Mouse (Mus musculus) MEL (cell line): ENCODE data around the gene 2700049A03Rik. TPM values are rescaled to one million over a fixed set of nuclear protein-coding genes. Genes with fewer than 3 reads are reported as not detected.

Source experiments
- DNase-seq: peaks from one replicate; pipeline ENCODE4 v3.0.0; 2011; ENCODE audit warnings: low read depth, low spot score
- H3K27ac ChIP-seq: 2 replicates; pipeline ENCODE4 v1.5.1; 2012; ENCODE audit warnings: low read depth, mild to moderate bottlenecking, control low read depth, low read length, moderate library complexity; ENCODE audit not compliant: control insufficient read depth
- H3K27me3 ChIP-seq, 2 experiments: fragments of 150-350 bp in 1 of 2; sonication (generic) in 1 of 2; 2 replicates each; pipeline ENCODE4 v1.6.1; 2012; ENCODE audit warnings: low read length in 2 of 2, mild to moderate bottlenecking in 2 of 2, improper control_type of control experiment in 1 of 2, moderate library complexity in 1 of 2; ENCODE audit not compliant: insufficient read depth in 2 of 2, control insufficient read depth in 1 of 2
- H3K36me3 ChIP-seq, 2 experiments: 2 replicates each; pipeline ENCODE4 v1.6.1; 2012 to 2014; ENCODE audit warnings: low read length in 2 of 2, improper control_type of control experiment in 1 of 2, inconsistent platforms in 1 of 2, mild to moderate bottlenecking in 1 of 2; ENCODE audit not compliant: insufficient read depth in 2 of 2, control insufficient read depth in 1 of 2
- H3K4me1 ChIP-seq, 2 experiments: fragments of 150-350 bp in 1 of 2; sonication (generic) in 1 of 2; 2 replicates each; pipeline ENCODE4 v1.6.1; 2012; ENCODE audit warnings: low read length in 2 of 2, improper control_type of control experiment in 1 of 2, mild to moderate bottlenecking in 1 of 2; ENCODE audit not compliant: insufficient read depth in 2 of 2, control insufficient read depth in 1 of 2
- H3K4me3 ChIP-seq, 2 experiments: fragments of 150-350 bp in 1 of 2; sonication (generic) in 1 of 2; 2 replicates each; pipeline ENCODE4 v1.5.1; 2012; ENCODE audit warnings: low read depth in 2 of 2, low read length in 2 of 2, mild to moderate bottlenecking in 2 of 2, moderate library complexity in 2 of 2, control low read depth in 1 of 2, improper control_type of control experiment in 1 of 2; ENCODE audit not compliant: control insufficient read depth in 1 of 2, insufficient read depth in 1 of 2
- H3K79me2 ChIP-seq: 2 replicates; pipeline ENCODE4 v1.6.1; 2012; ENCODE audit warnings: mild to moderate bottlenecking, low read length, moderate library complexity; ENCODE audit not compliant: control insufficient read depth, poor library complexity, insufficient read depth
- H3K9ac ChIP-seq: 2 replicates; pipeline ENCODE4 v1.6.1; 2012; ENCODE audit warnings: low read depth, mild to moderate bottlenecking, control low read depth, low read length, moderate library complexity; ENCODE audit not compliant: control insufficient read depth, poor library complexity, severe bottlenecking
- H3K9me3 ChIP-seq: fragments of 150-350 bp; sonication (generic); replicated peaks from 2 replicates; pipeline ENCODE4 v1.6.1; 2012; ENCODE audit warnings: mild to moderate bottlenecking, low read length, improper control_type of control experiment, moderate library complexity; ENCODE audit not compliant: insufficient read depth
- BHLHE40 ChIP-seq: IDR thresholded peaks from 2 replicates; pipeline ENCODE4 v1.6.1; 2012; ENCODE audit warnings: low read depth, mild to moderate bottlenecking, inconsistent platforms, low read length, improper control_type of control experiment, borderline replicate concordance
- CHD1 ChIP-seq: IDR thresholded peaks from 2 replicates; pipeline ENCODE4 v1.6.1; 2012; ENCODE audit warnings: low read depth, mild to moderate bottlenecking, inconsistent platforms, low read length, improper control_type of control experiment
- CTCF ChIP-seq, 3 experiments: IDR thresholded peaks in 2 of 3; conservative IDR thresholded peaks in 1 of 3; 2 replicates each; pipeline ENCODE4 v1.5.1; 2011 to 2012; ENCODE audit warnings: low read length in 3 of 3, low read depth in 2 of 3, mild to moderate bottlenecking in 2 of 3, improper control_type of control experiment in 1 of 3, inconsistent platforms in 1 of 3, mixed read lengths in 1 of 3, moderate library complexity in 1 of 3; ENCODE audit not compliant: control insufficient read depth in 1 of 3, insufficient read depth in 1 of 3, poor library complexity in 1 of 3, severe bottlenecking in 1 of 3
- E2F4 ChIP-seq: IDR thresholded peaks from 2 replicates; pipeline ENCODE4 v1.6.1; 2011; ENCODE audit warnings: low read depth, low read length, improper control_type of control experiment, borderline replicate concordance
- ELF1 ChIP-seq: IDR thresholded peaks from 2 replicates; pipeline ENCODE4 v1.6.1; 2014; ENCODE audit warnings: low read depth, mild to moderate bottlenecking, inconsistent platforms, low read length, improper control_type of control experiment, moderate library complexity
- EP300 ChIP-seq, 2 experiments: IDR thresholded peaks; 2 replicates each; pipeline ENCODE4 v1.6.1; 2011; ENCODE audit warnings: improper control_type of control experiment in 2 of 2, low read length in 2 of 2, low read depth in 1 of 2, mild to moderate bottlenecking in 1 of 2
- ETS1 ChIP-seq: IDR thresholded peaks from 2 replicates; pipeline ENCODE4 v1.6.1; 2012; ENCODE audit warnings: low read depth, mild to moderate bottlenecking, inconsistent platforms, low read length, improper control_type of control experiment, moderate library complexity
- GABPA ChIP-seq: IDR thresholded peaks from 2 replicates; pipeline ENCODE4 v1.6.1; 2012; ENCODE audit warnings: low read depth, mild to moderate bottlenecking, inconsistent platforms, low read length, improper control_type of control experiment, moderate library complexity
- GATA1 ChIP-seq: IDR thresholded peaks from 2 replicates; pipeline ENCODE4 v1.6.1; 2011; ENCODE audit warnings: low read depth, low read length, improper control_type of control experiment
- HCFC1 ChIP-seq: IDR thresholded peaks from 2 replicates; pipeline ENCODE4 v1.6.1; 2012; ENCODE audit warnings: low read depth, mild to moderate bottlenecking, inconsistent platforms, low read length, improper control_type of control experiment, moderate library complexity
- JUND ChIP-seq: IDR thresholded peaks from 2 replicates; pipeline ENCODE4 v1.6.1; 2011; ENCODE audit warnings: low read depth, mild to moderate bottlenecking, improper control_type of control experiment, low read length
- MAX ChIP-seq: IDR thresholded peaks from 2 replicates; pipeline ENCODE4 v1.6.1; 2011; ENCODE audit warnings: low read length, improper control_type of control experiment
- MAZ ChIP-seq: IDR thresholded peaks from 2 replicates; pipeline ENCODE4 v1.6.1; 2012; ENCODE audit warnings: low read depth, mild to moderate bottlenecking, inconsistent platforms, low read length, improper control_type of control experiment
- MEF2A ChIP-seq: IDR thresholded peaks from 2 replicates; pipeline ENCODE4 v1.6.1; 2014; ENCODE audit warnings: low read depth, mild to moderate bottlenecking, inconsistent platforms, low read length, improper control_type of control experiment; ENCODE audit not compliant: poor library complexity, insufficient replicate concordance, severe bottlenecking; ENCODE audit errors: extremely low read depth
- MXI1 ChIP-seq: IDR thresholded peaks from 2 replicates; pipeline ENCODE4 v1.6.1; 2011; ENCODE audit warnings: mild to moderate bottlenecking, low read depth, low read length, improper control_type of control experiment
- MYB ChIP-seq: IDR thresholded peaks from 2 replicates; pipeline ENCODE4 v1.6.1; 2011; ENCODE audit warnings: mild to moderate bottlenecking, low read depth, low read length, improper control_type of control experiment
- MYC ChIP-seq: IDR thresholded peaks from 2 replicates; pipeline ENCODE4 v1.6.1; 2011; ENCODE audit warnings: low read depth, mild to moderate bottlenecking, low read length, improper control_type of control experiment, moderate library complexity
- NELFE ChIP-seq: IDR thresholded peaks from 2 replicates; pipeline ENCODE4 v1.6.1; 2011; ENCODE audit warnings: low read depth, low read length, improper control_type of control experiment
- NRF1 ChIP-seq: IDR thresholded peaks from 2 replicates; pipeline ENCODE4 v1.6.1; 2014; ENCODE audit warnings: low read depth, mild to moderate bottlenecking, inconsistent platforms, low read length, improper control_type of control experiment, moderate library complexity; ENCODE audit not compliant: poor library complexity, insufficient read depth, severe bottlenecking
- POLR2A ChIP-seq, 2 experiments: IDR thresholded peaks; 2 replicates each; pipeline ENCODE4 v1.6.1; 2011 to 2012; ENCODE audit warnings: low read length in 2 of 2, mild to moderate bottlenecking in 2 of 2, control low read depth in 1 of 2, improper control_type of control experiment in 1 of 2, low read depth in 1 of 2, moderate library complexity in 1 of 2; ENCODE audit not compliant: control insufficient read depth in 1 of 2, insufficient read depth in 1 of 2, poor library complexity in 1 of 2
- POLR2AphosphoS2 ChIP-seq: IDR thresholded peaks from 2 replicates; pipeline ENCODE4 v1.6.1; 2011; ENCODE audit warnings: low read length, improper control_type of control experiment
- POLR2AphosphoS5 ChIP-seq: IDR thresholded peaks from 2 replicates; pipeline ENCODE4 v1.6.1; 2012; ENCODE audit warnings: low read depth, borderline replicate concordance, mild to moderate bottlenecking, inconsistent platforms, low read length, moderate library complexity, mixed read lengths
- RAD21 ChIP-seq: IDR thresholded peaks from 2 replicates; pipeline ENCODE4 v1.6.1; 2011; ENCODE audit warnings: mild to moderate bottlenecking, low read depth, low read length, improper control_type of control experiment
- RCOR1 ChIP-seq: IDR thresholded peaks from 2 replicates; pipeline ENCODE4 v1.6.1; 2012; ENCODE audit warnings: low read depth, mild to moderate bottlenecking, inconsistent platforms, low read length, improper control_type of control experiment
- SIN3A ChIP-seq: IDR thresholded peaks from 2 replicates; pipeline ENCODE4 v1.6.1; 2012; ENCODE audit warnings: low read length, improper control_type of control experiment, inconsistent platforms
- SMC3 ChIP-seq: IDR thresholded peaks from 2 replicates; pipeline ENCODE4 v1.6.1; 2011; ENCODE audit warnings: low read depth, low read length, improper control_type of control experiment
- TAL1 ChIP-seq: IDR thresholded peaks from 2 replicates; pipeline ENCODE4 v1.6.1; 2012; ENCODE audit warnings: mild to moderate bottlenecking, inconsistent platforms, low read length, moderate library complexity, mixed read lengths
- TCF12 ChIP-seq: IDR thresholded peaks from 2 replicates; pipeline ENCODE4 v1.6.1; 2014; ENCODE audit warnings: low read depth, mild to moderate bottlenecking, inconsistent platforms, low read length, improper control_type of control experiment, moderate library complexity
- USF1 ChIP-seq: IDR thresholded peaks from 2 replicates; pipeline ENCODE4 v1.6.1; 2014; ENCODE audit warnings: low read depth, mild to moderate bottlenecking, inconsistent platforms, low read length, improper control_type of control experiment, moderate library complexity
- USF2 ChIP-seq, 2 experiments: IDR thresholded peaks; 2 replicates each; pipeline ENCODE4 v1.6.1; 2011 to 2012; ENCODE audit warnings: improper control_type of control experiment in 2 of 2, low read length in 2 of 2, borderline replicate concordance in 1 of 2, inconsistent platforms in 1 of 2, low read depth in 1 of 2, mild to moderate bottlenecking in 1 of 2; ENCODE audit not compliant: insufficient read depth in 1 of 2
- ZC3H11A ChIP-seq: IDR thresholded peaks from 2 replicates; pipeline ENCODE4 v1.6.1; 2012; ENCODE audit warnings: low read depth, mild to moderate bottlenecking, inconsistent platforms, low read length, improper control_type of control experiment
- ZMIZ1 ChIP-seq: IDR thresholded peaks from 2 replicates; pipeline ENCODE4 v1.6.1; 2012; ENCODE audit warnings: low read depth, mild to moderate bottlenecking, inconsistent platforms, low read length, improper control_type of control experiment, moderate library complexity
- ZNF384 ChIP-seq: IDR thresholded peaks from 2 replicates; pipeline ENCODE4 v1.6.1; 2012; ENCODE audit warnings: low read depth, mild to moderate bottlenecking, inconsistent platforms, low read length, improper control_type of control experiment
- polyA plus RNA-seq, 2 experiments: library from polyadenylated mRNA; stranded (reverse) in 1 of 2; unstranded in 1 of 2; fragments of >175 nt in 1 of 2; fragments of >200 nt in 1 of 2; gene quantifications; 2 replicates each; pipeline versions ENCODE4 v1.2.1 to v1.2.4; 2012; ENCODE audit warnings: low replicate concordance in 2 of 2, low read depth in 1 of 2; ENCODE audit not compliant: insufficient read length in 2 of 2, insufficient read depth in 1 of 2, missing spikeins in 1 of 2
- total RNA-seq: library from RNA; depleted of rRNA; stranded (reverse); fragments of 300-350 nt; gene quantifications from 2 replicates; pipeline ENCODE4 v1.2.3, GENCODE M21; 2012

The 2700049A03Rik gene
- total and polyA plus RNA-seq, 3 experiments = 5.8 to 7.2 TPM; not detected in 1

- TF ChIP-seq NRF1 (0 out of 2 replicates have a peak, but pooled peaks have one; percentile 15), ZNF384 (no peak)
Measured at GRCm38 (mm10) chr12:71113074-71113473, 23.6 kb upstream of the 2700049A03Rik start (continued).

- peak overlapping the region; percentile 80 for H3K27ac ChIP-seq
- TF ChIP-seq ETS1 (peak; percentile 67; the same call in 1 of the 2 replicates), SIN3A (peak; percentile 89), MXI1 (peak; percentile 79), HCFC1 (peak; percentile 64), TAL1 (no peak), TCF12 (no peak), POLR2A (IDR thresholded peaks at IDR 0.05; ENCODE audit: control insufficient read depth in 1 of 2, insufficient read depth in 1 of 2, low read depth in 1 of 2, low read length in 2 of 2, poor library complexity in 1 of 2) (peak in 1 of 2 experiments; percentile 63; a peak in 1 of 4 replicates), SMC3 (no peak), EP300 (IDR thresholded peaks at IDR 0.05; ENCODE audit: low read depth in 1 of 2, low read length in 2 of 2) (peak in 1 of 2 experiments; percentile 72; a peak in 2 of 4 replicates), POLR2AphosphoS5 (no peak), GATA1 (no peak), ZNF384 (no peak), MEF2A (no peak), USF1 (peak; percentile 63; the same call in 1 of the 2 replicates), NRF1 (no peak), RCOR1 (no peak; the same call in none of the 2 replicates), ELF1 (peak; percentile 68; the same call in 1 of the 2 replicates), RAD21 (no peak), ZMIZ1 (peak; percentile 76), MYB (peak; percentile 85), MAZ (peak; percentile 83; the same call in 1 of the 2 replicates), POLR2AphosphoS2 (peak; percentile 60; the same call in 1 of the 2 replicates), MAX (peak; percentile 78), NELFE (peak; percentile 66), CHD1 (0 out of 2 replicates have a peak, but pooled peaks have one; percentile 25), USF2 (IDR thresholded peaks at IDR 0.05; ENCODE audit: borderline replicate concordance in 1 of 2, insufficient read depth in 1 of 2, low read depth in 1 of 2, low read length in 2 of 2) (no peak), JUND (no peak), GABPA (no peak), ZC3H11A (no peak), BHLHE40 (no peak), CTCF (IDR thresholded peaks at IDR 0.05 in 2 of 3, conservative IDR thresholded peaks at IDR 0.05 in 1 of 3; ENCODE audit: control insufficient read depth in 1 of 3, insufficient read depth in 1 of 3, low read depth in 2 of 3, low read length in 3 of 3, poor library complexity in 1 of 3, severe bottlenecking in 1 of 3) (no peak), E2F4 (no peak), MYC (peak; percentile 80; the same call in 1 of the 2 replicates)
Measured at GRCm38 (mm10) chr12:71113675-71114288, 22.9 kb upstream of the 2700049A03Rik start.

More at GRCm38 (mm10) chr12:71113675-71114288, 22.9 kb upstream of the 2700049A03Rik start:
- Histone ChIP-seq H3K27me3 (no peaks in the 10 kb centered on the region), H3K36me3 (peaks cover 0 to 6% of the 10 kb centered on the region in 2 experiments; a peak in 2 of 4 replicates), H3K4me1 (peaks cover 7 to 15% of the 10 kb centered on the region in 2 experiments), H3K79me2 (no peaks in the 10 kb centered on the region), H3K9ac (peak overlapping the region; percentile 60), H3K4me3 (peak overlapping the region; percentile 50 to 57), H3K9me3 (no peaks in the 10 kb centered on the region)
- peak; percentile 97 for DNase-seq
